Mouse (Mus musculus): ENCODE data around the gene Ngef.
A peak's percentile ranks its signal among the peaks of the same experiment; 100 is the strongest.

Gene Ngef

DNA sequence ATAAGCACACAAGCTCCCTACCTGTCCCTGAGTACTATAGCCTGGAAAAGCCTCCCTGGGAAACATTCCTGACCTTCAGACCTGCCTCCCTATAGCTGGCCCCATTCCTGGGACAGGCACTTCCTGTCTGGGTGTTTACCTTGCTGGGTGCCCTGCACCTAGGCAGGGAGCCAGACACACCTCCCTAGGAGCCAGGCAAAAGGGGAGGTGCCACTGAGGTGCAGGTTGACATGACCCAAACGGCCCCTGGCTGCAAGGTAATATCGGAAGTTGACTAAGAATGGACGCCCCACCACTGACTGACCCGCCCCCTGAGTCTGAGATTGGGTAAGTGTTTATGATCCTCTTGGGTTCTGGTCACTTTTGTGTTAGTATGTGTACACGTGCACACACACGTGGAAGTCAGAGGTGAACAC lies at the start of gene Ngef:
Gene Ngef (minus strand): TSS at position 71 of the 416 bp plus-strand sequence.
- no peak for DNase-seq (ENCODE audit: low spot score in 2 of 2)

DNA sequence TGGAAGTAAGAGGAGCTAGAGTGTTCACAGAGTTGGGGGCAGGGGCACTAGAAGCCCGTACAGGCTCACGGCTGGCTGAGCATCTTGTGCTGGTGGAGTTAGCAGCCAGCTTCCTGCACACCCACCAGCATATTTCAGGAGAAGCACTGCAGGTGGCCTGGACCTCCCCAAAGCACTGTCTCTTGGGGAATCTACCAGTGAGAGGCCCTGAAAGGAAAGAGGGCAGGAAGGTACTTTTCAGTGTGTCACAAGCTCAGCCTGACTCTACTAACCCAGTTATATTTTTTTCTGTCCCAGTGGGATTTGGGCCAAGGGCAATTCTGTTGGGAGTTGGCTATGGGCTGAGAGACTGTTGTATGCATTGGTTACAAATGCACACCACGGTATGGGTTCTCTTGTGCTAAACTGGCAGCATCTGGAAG lies 48.2 kb upstream of the Ngef start:
- DNase-seq (ENCODE audit: low spot score in 2 of 2) = peak; percentile 53 to 58

DNA sequence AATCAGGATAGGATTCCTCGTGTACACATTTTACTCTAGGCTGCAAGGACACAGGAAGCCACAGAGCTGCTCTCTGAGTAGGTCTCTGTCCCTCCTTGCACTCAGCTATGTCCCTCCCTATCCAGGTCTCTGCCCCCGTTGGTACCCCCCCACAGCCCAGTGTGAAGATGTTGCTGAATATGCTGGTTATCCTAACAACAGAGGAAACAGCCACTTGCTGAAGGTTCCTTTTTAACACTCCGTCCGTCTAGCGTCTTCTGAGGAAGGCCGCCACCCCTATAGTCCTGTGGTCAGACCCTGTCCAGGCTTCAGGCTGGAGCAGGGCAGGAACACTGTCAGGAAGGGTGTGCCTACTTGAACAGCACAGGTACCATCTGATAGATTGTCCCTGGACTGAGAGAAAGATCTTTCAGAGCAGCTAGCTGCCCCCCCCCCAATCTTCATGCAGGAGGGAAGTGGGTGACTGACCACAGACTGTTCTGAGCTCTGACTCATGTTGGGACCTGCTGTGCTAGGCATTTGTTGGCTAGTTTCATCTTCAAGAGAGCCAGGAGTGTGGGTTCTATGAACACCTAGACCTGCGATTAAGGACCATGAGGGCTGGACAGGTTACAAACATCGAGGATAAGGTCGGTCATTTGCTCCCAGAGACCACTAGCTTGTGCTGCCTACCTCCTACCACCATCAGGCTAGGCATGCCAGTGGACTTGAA lies 47.6 kb upstream of the Ngef start:
- DNase-seq (ENCODE audit: low spot score in 2 of 2) = peak in 1 of 2 experiments; percentile 7

DNA sequence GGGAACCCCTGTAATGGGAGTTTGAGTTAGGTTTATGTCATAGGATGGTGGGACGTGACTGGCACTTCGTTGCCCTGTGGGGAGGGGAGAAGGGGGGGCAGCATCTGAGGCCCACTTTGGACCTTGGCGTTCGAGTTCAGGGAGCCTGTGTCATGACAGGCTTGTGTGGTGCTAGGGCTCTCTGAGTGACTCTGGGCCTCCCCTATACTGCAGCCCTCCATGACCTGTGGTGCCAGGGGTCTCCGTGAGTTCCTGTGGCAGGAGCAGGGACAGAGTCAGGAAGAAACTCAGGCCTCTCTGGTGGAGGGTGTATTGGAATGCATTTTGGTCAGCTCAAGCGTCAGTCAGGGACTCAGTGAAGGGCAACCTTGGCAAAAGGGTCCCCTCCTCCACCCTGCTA lies 47.0 kb upstream of the Ngef start:
- no peak for DNase-seq (ENCODE audit: low spot score in 2 of 2)

DNA sequence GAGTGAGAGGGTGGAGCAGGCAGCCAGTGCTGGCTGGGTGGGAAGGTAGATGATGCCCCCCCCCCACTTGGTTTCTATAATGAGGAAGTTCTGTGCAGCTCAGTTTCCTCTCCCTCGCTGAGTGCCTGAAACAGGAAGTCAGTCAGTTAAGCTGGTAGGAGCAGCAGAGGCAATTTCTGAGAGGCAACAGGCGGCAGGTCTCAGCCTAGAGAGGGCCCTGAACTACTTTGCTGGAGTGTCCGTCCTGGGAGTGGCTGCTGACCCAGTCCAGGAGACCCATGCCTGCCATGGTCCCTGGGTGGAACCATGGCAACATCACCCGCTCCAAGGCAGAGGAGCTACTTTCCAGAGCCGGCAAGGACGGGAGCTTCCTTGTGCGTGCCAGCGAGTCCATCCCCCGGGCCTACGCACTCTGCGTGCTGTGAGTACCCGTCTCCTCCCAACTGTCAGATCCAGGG lies 46.6 kb upstream of the Ngef start, which contains the start of gene Inpp5d:
Gene Inpp5d (plus strand): TSS at position 102 of the 458 bp plus-strand sequence.
- DNase-seq (ENCODE audit: low spot score in 2 of 2) = peak; percentile 59 to 67

DNA sequence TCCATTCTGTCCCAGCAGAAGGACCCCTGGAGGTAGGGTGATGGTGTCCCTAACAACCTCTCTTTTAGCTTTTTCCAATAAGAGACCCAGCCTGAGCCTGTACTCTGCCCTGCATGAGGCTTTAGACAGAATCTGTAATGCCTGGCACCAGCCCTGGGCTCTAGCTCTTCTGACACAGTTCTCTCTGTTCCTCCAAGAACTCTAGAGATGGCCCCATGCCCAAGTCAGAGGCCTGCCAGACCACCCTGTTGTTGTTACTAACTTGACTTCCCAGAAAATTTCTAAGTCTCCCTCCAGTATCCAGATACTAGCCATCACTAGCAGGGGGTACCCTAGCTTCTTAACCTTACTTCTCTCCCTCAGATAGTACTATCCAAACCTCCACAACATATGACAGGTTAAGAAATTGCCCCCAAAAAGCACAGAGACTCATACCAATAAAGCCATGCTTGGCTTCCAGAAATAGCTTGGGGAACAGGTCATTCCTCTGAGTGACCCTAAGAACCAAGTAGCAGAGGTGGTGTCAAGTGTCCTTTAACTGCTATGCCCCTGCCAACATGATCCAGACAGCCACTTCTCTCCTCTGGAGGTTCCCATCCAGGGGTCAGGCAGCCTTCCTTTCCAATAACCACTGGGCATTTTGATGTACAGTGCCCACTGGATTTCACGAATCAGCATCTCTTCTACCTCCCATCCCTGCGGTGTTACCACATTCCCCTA lies 41.1 kb upstream of the Ngef start:
- no peak for DNase-seq (ENCODE audit: low spot score in 2 of 2)

DNA sequence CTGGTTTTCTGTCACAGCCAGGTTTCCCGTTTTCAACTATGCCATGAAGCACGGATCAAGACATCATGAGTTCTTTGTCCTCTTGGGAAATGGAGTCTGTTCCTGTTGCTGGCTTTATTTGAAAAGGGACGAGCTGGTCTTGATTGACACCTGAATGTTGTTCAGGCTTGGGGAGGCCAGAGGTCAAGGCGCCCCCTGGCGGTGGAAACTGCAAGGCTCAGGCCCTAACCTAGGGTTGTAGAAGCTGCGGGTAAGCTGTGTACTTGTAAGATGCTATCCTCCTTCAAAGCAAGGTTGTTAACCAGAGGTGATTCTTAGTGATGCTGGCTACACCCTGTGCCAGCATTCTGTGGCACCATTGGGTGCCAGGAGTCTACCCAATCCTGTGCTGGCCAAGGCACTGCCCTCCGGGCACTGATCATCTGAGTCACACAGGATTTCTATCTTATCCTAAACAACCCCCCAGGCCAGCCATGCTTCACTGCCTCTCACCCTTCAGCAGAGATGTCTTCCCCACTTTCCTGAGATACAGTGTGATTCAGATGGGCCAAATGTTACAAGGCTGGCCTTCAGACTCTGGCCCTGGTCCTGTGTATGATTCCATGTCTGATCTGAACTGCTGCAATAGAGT lies 34.9 kb upstream of the Ngef start:
- DNase-seq (ENCODE audit: low spot score in 2 of 2) = peak; percentile 74 to 88

DNA sequence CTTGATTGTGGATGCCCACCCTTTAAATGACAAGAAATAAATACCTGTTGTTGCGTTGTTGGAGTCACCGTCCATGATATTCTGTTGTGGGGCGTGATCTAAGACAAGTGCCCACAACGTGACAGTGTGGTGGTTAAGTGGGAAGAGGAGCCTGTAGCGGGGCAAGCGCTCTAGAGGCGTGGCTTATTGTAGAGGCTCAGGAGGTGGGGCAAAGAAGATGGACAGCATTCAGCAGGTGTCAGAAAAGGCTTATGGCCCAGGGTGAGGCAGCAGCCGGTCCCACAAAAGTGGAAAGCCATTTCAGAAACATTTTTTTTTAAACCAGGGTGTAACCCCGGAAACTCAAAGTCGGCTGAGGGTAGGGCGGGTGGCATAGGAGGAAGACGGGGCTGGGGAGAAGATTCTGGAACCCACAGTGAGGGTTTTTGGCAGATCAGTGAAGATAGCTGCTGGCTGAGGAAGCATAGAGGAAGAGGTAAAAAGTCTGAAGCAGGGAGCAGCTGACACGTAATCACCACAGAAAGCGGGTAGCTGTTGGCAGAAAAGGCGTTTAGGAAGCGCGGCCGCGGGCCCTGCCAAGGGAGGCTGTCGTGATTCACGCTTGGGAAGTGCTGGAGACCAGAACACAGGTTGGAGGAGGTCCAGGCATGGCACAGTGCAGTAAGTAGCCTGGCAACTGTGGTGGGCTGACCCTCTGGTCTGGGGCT lies 33.9 kb upstream of the Ngef start:
- DNase-seq (ENCODE audit: low spot score in 2 of 2) = peak; percentile 38 to 52

DNA sequence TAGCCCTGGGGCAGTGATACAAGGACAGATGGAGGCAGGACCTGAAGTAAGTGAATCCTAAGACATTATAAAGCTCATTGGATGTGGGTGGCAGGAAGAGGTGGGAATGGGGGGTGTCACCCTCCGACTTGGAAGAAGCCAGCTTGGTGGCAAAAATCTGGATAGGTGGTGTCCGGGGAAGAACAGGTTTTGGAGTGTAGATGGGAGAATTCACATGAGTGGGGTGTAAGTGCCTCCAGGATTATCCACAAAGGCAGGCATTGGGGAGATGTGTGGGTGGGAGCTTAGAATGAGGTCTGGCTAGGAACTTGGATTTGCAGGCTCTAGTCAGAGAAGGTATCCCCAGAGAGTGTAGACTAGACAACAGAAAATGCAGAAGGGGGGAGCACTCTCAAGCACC lies 31.6 kb upstream of the Ngef start:
- DNase-seq (ENCODE audit: low spot score in 2 of 2) = no peak

DNA sequence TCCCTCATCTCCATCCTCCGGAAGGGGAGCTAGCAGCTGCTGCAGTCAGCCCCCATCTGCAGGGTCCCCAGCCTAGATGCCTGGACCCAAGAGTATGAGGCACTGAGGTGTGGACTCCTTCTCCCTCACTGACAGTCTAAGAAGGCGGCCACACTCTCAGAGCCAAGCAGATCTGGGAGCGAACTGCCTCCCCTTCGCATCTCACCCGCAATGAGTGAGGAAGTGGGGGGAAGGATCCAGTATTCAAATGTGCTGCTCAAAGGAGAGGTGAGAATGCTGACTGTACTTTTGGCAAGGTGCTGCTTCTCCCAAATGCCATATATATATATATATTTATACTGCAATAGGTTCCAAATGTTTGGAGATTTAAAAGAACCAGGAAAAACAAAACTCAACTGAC lies 29.7 kb upstream of the Ngef start:
- DNase-seq (ENCODE audit: low spot score in 2 of 2) = no peak

DNA sequence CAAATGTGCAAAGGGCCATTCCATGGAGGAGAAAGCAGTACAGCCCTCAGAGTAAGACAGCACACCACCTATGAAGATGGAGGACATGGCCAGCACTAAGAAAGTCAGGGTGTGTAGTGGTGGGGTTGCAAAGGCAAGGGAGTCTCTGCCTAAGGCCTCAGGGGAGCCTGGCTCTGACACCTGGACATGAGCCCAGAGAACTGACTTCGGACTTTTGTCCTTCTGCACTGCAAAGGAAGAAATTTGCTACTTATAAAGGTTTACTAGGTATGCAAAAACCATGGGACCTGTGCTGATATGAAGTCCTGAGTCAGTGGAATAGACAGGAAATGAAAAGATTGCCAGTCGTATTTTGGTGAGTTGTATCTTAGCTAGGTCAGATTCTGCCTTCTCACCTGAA lies 28.1 kb upstream of the Ngef start:
- DNase-seq (ENCODE audit: low spot score in 2 of 2) = no peak

DNA sequence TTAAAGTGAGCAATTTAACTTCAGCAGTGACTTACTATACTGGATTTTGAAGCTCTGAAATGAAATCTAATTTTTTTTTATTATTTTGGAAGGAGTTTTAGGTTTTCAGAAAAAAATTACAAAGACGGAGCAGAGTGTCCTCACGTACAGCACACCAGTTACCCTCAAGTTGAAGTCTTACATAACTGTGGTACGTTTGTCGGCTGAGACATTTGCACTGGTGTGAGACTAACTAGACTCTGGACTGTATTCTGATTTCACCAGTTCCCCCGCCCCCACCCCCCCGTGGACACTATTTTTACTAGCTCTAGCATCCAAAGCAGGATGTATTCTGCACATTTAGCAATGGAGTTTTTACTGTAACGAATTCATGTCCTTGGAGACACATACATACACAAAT lies 26.9 kb upstream of the Ngef start:
- DNase-seq (ENCODE audit: low spot score in 2 of 2) = no peak

DNA sequence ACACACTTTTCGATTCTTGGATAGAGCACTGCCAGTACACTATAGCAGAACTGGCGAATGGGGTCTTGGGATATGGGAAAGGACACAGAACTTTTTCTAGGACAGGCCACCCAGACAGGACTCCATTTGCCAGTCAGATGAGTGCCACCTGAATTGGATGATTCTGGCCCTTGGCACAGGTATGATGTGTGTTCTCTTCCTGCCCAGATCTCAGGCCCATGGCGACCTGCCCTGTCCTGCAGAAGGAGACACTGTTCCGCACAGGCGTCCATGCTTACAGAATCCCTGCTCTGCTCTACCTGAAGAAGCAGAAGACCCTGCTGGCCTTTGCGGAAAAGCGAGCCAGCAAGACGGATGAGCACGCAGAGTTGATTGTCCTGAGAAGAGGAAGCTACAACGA lies 21.0 kb upstream of the Ngef start:
- DNase-seq (ENCODE audit: low spot score in 2 of 2) = no peak

DNA sequence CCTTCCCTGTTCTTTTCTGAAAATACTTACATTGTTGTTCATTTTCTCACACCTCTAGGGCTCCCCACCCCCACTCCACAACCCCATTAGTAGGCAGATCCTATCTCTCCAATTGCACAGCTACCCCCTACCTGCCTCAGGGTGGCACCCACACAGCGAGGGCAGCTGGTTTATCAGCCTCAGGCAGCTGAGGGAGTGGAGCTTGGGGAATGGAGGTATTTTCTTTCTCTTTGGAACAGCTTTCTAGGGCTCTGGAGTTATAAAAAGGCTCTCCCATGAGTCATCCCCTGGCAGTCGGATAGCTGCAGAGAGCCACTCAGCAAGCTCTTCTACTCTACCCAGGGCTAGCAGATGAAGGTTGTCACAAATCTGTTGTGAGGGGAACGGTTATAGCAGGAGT lies 20.6 kb upstream of the Ngef start:
- no peak for DNase-seq (ENCODE audit: low spot score in 2 of 2)

DNA sequence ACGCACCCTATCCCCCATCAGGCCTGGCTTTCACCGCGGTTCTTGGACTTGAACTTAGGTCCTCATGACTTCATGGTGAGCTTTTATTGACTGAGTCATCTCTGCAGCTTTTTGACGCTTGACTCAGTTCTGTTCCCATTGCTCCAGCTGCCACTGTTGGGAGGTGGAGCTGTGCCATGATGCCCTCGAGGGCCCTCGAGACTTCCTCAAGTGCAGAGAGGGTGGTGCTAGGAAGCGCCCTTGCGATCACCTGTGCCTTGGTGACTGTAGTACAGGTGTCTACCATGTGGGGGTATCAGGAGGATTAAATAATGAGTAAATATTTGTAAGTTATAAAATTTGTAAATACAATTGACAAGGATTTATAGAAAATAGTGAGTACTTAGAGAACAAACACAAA lies 16.3 kb upstream of the Ngef start:
- DNase-seq (ENCODE audit: low spot score in 2 of 2) = no peak

DNA sequence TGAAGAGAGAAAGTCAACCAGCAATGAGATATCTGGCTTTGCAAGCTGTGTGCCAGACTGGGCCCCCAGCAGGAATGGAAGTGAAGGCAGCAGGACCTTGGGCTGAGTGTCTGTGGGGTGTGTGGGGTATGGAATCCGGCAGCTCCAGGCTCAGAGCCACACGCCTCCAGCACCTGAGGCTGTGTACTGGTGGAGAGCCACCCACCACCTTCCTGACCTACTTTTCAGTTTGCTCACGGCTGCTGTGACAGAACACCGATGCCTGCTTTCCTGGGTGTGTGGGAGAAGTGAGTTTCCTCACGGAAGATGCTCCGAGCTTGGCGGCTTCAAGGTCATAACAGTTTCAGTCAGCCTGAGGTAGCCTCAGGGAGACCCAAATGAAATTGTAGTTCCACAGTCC lies 15.5 kb upstream of the Ngef start:
- no peak for DNase-seq (ENCODE audit: low spot score in 2 of 2)

DNA sequence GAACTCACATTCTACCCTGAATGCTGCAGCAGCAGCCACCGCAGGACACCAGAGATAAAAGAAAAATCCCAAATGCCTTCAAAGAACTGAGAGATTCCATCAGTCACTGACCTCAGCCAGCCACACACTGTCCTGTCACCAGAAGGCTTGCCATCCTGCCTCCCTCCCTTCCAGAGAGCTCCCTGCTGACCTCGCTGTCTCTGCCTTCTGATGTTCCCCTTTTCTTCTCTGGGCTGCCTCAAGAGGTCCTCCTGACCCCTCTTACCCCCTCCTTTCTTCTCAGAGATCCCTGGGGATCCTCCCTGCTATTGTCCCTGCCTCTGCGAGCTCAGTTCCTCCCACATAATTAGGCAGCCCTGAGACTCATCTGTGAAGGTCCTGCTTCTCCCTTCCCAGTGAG lies 7.2 kb upstream of the Ngef start:
- no peak for DNase-seq (ENCODE audit: low spot score in 2 of 2)

DNA sequence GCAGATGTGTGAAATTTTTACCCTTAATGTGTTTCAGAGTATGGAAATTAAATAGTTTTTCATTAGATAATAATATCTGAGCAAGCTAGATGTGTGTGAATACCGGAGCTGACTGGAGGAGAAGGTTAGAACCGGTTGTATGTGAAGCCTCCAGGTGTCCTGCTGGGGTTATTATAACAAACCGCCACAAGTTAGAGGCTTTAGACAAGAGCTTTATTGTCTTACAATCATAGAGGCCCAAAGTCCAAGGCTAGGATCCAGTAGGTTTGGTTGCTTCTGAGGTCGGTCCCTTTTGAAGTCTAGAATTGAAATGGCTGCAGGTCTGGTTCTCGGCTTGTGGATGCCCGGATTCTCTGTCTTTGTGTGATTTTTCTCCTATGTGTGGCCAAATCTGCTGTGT lies 5.3 kb upstream of the Ngef start:
- no peak for DNase-seq (ENCODE audit: low spot score in 2 of 2)

DNA sequence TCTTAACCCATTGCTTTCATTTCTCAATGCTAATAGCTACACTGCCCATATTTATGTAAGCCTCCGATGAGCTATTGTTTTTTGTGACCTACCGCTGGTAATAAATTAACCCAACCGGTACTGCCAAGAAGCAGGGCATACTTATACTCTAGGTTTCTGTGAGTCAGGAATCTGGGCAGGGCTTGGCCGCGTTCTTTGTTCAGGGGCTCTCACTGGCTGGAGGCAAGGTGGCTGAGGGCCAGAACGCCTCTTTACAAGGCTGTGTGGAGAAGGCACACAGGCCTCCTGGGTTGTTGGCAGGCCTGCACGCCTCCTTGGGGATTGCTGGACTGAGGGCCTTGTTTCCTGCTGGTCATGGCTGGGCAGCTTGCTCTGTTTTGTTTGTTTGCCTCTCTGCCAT lies 1.1 kb upstream of the Ngef start:
- no peak for DNase-seq (ENCODE audit: low spot score in 2 of 2)

DNA sequence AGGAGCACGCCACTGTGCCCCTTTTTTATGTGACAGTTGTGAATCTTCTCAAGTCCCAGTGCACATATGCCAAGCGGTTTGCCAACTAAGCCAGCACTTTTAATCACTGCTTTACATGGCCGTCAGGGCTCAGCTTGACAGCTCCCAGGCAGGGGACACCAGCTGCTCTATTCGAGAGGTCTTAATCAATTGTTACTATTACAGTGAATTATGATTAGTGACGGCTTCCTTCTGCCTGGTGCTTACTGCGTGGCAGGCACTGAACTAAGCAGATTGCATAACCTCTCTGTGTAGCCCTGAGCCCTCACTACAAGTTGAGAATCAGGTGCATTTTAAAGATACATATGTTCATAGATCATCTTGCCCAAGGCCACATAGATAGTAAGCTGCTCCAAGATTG lies 683 bp upstream of the Ngef start:
- no peak for DNase-seq (ENCODE audit: low spot score in 2 of 2)

DNA sequence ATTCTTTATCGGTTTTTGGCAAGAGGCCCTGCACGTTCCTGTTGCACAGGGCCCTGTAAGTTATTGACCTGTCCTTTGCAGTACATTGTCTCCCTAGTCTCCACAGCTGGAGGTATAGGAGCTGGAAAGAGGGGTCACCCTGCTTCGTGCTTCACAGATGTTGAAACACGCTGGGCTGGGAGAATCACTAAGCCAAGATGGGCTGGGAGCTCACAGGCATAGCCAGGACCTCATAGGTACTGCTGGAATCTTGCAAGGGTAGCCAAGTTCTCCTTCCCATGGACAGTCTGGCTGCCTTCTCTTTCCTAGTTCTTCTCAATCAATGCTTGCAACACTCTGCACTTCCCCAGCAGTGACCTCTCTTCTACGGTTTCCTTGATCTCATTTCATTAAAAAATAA lies 409 bp downstream of the Ngef start:
- DNase-seq (ENCODE audit: low spot score in 2 of 2) = no peak

DNA sequence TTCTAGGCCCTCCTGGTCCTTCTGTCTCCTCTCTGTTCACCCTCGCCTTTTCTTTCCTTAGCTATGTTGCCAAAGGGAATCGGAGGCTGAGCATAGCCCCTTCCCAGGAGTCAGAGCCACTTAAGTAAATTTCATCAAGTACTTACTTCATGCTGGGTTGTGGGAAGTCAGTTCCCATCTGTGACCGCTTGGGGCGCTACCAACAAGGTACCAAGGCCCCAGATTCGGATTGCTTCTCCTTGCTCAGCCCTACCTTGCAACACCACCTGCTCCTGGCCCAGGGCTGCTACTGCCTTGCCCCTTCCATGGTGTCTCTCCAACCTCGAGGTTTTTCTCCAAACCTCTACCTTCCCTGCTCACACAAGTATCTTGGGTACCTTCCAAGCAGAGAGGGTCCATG lies 5.3 kb downstream of the Ngef start:
- peak in 1 of 2 experiments; percentile 42 for DNase-seq (ENCODE audit: low spot score in 2 of 2)

Data from thymus, postnatal 10 days (tissue).